Mouse (Mus musculus): Measurements from ENCODE around the gene Tlr7.

DNA sequence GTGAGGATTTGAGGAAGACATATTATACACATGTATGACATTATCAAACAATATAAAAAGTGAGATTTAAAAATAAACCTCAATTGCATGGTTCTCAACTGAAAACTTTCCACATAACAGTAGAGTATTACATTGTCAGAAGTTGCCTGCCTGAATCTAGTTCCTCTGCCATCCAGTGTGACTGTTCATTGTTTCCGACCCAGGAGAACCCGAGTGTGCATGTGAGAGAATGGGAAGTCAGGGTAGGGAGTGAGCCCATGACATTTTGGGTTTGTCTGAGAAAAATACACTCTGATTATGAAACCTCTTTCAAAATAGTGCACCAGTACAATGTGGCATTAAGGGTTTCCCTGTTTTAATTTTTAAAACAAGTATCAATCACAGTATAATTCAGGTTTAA is 23.3 kb upstream of the Tlr7 start:
- TF ChIP-seq POLR2A (IDR thresholded peaks at IDR 0.05; ENCODE audit: extremely low read depth, insufficient read depth, low read length) (no peak), CTCF (IDR thresholded peaks at IDR 0.05; ENCODE audit: low read depth, low read length) (no peak)
